8 mouse cellular contexts compared by ENCODE assay signal in the genomic region with DNA sequence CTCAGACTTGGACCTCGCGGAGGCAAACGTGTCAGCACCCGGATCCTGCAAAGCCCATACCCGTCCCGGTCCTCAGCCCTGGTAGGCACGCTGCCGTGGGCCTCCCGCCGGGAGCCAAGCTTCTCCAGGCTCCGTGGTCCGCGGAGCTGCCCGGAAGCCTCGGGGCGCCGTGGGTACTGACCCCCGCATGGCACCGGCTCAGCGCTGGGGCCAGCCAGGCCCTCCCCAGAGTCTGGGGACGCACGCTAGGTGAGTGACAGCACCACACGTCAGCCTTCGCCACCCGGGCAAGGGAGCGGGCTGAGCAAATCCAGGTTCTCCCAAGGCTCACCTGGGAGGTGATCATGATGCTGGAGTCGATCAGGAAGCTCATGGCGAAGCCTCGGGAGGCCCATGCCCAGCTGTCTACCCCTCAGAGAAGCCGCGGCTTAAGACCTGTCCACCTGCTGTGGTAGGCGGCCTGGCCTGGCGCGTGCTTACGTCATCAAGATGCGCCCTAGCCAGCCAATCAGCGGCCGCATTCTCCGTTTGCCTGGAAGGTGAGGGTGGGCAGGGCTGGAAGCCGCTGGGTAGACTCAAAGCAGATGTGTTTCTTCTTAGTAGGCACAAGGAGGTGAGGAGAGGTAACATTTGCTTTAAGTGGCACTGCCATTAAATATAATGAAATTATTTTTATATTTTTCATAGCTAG. TPM values are rescaled to one million over a fixed set of nuclear protein-coding genes. Genes with fewer than 3 reads are reported as not detected.
DNase-seq lines count a peak whose midpoint lies in the region; ATAC-seq and TF ChIP-seq lines count a peak whose summit lies in the region.

A gene (minus strand): TSS at position 496 of the 691 bp plus-strand sequence.

- under 1% methylated on average over 40 of the region's 40 CpGs for WGBS in forebrain, embryonic 10.5 days
- WGBS in heart, embryonic 15.5 days: 0% methylated on average over 40 of the region's 40 CpGs
- WGBS in liver, embryonic 14.5 days (ENCODE audit: insufficient replicate concordance): under 1% methylated on average over 40 of the region's 40 CpGs
- under 1% methylated on average over 40 of the region's 40 CpGs for WGBS in neural tube, embryonic 11.5 days
- under 1% methylated on average over 40 of the region's 40 CpGs for WGBS in stomach, postnatal 0 days

- peak within 1 kb of the TSS; percentile 99 for H3K4me3 ChIP-seq in forebrain, embryonic 10.5 days
- H3K4me3 ChIP-seq in heart, embryonic 15.5 days: peak within 1 kb of the TSS; percentile 87
- H3K4me3 ChIP-seq in liver, embryonic 14.5 days (ENCODE audit: insufficient read depth in 1 of 2, low read depth in 2 of 2, low read length in 2 of 2): peak within 1 kb of the TSS; percentile 84 to 97
- H3K4me3 ChIP-seq in neural tube, embryonic 11.5 days (ENCODE audit: low read depth, low read length): peak within 1 kb of the TSS; percentile 92
- H3K4me3 ChIP-seq in stomach, postnatal 0 days (ENCODE audit: low read depth, low read length): peak within 1 kb of the TSS; percentile 94

- H3K36me3 ChIP-seq in forebrain, embryonic 10.5 days (replicated peaks): no peaks in the 10 kb centered on the region; the same call in 1 of the 2 replicates
- no peaks in the 10 kb centered on the region for H3K36me3 ChIP-seq in heart, embryonic 15.5 days
- H3K36me3 ChIP-seq in liver, embryonic 14.5 days (replicated peaks; ENCODE audit: control insufficient read depth, insufficient read depth, low read depth): no peaks in the 10 kb centered on the region
- H3K36me3 ChIP-seq in neural tube, embryonic 11.5 days (ENCODE audit: control insufficient read depth, insufficient read depth, low read length): no peaks in the 10 kb centered on the region
- no peaks in the 10 kb centered on the region for H3K36me3 ChIP-seq in stomach, postnatal 0 days (ENCODE audit: control insufficient read depth, insufficient read depth, low read length)

- peaks cover 19% of the 10 kb centered on the region for H3K27me3 ChIP-seq in forebrain, embryonic 10.5 days (ENCODE audit: poor library complexity, severe bottlenecking)
- H3K27me3 ChIP-seq in heart, embryonic 15.5 days: peaks cover 13% of the 10 kb centered on the region
- no peaks in the 10 kb centered on the region; the same call in 1 of the 2 replicates for H3K27me3 ChIP-seq in liver, embryonic 14.5 days (ENCODE audit: control insufficient read depth, insufficient read depth, low read length)
- H3K27me3 ChIP-seq in neural tube, embryonic 11.5 days (ENCODE audit: control insufficient read depth, insufficient read depth, low read length): no peaks in the 10 kb centered on the region
- no peaks in the 10 kb centered on the region for H3K27me3 ChIP-seq in stomach, postnatal 0 days (ENCODE audit: control insufficient read depth, insufficient read depth, low read length)

- peak; percentile 90 to 94 for DNase-seq in CD8-positive naive resting alpha-beta T cell, adult 2 months (ENCODE audit: low read depth in 2 of 2, low spot score in 2 of 2)
- peak; percentile 89 for DNase-seq in c-Kit-positive CD71-negative TER-119-negative erythroid progenitor cells, embryonic 14.5 days (ENCODE audit: low read depth)
- peak; percentile 95 for DNase-seq in forebrain, embryonic 10.5 days (ENCODE audit: extremely low spot score, low spot score)
- peak; percentile 95 to 98 for DNase-seq in kidney, postnatal 25 days
- DNase-seq in liver, embryonic 14.5 days (ENCODE audit: low read depth in 3 of 3, low spot score in 3 of 3): peak; percentile 86
- DNase-seq in neural tube, embryonic 11.5 days (ENCODE audit: low spot score): peak; percentile 91
- peak; percentile 96 for DNase-seq in stomach, postnatal 0 days (ENCODE audit: low spot score)

- peak within 1 kb of the TSS; percentile 85 for H3K9ac ChIP-seq in heart, embryonic 15.5 days
- H3K9ac ChIP-seq in liver, embryonic 14.5 days (replicated peaks): peak within 1 kb of the TSS; percentile 73
- H3K9ac ChIP-seq in neural tube, embryonic 11.5 days (ENCODE audit: low read length): peak within 1 kb of the TSS; percentile 87
- peak within 1 kb of the TSS; percentile 93 for H3K9ac ChIP-seq in stomach, postnatal 0 days (ENCODE audit: low read length)

- TF ChIP-seq EP300 in liver, embryonic 14.5 days (IDR thresholded peaks at IDR 0.05; ENCODE audit: low read depth): no peak
- TF ChIP-seq EP300 in stomach, postnatal 0 days (optimal IDR thresholded peaks at IDR 0.05): no peak

- H3K9me3 ChIP-seq in forebrain, embryonic 10.5 days: no peaks in the 10 kb centered on the region
- no peaks in the 10 kb centered on the region for H3K9me3 ChIP-seq in heart, embryonic 15.5 days (replicated peaks)
- no peaks in the 10 kb centered on the region for H3K9me3 ChIP-seq in liver, embryonic 14.5 days (ENCODE audit: control insufficient read depth, low read length)
- H3K9me3 ChIP-seq in neural tube, embryonic 11.5 days (ENCODE audit: control insufficient read depth, low read length): no peaks in the 10 kb centered on the region
- H3K9me3 ChIP-seq in stomach, postnatal 0 days (ENCODE audit: control insufficient read depth, low read length): no peaks in the 10 kb centered on the region

- peaks cover 15% of the 10 kb centered on the region for H3K4me1 ChIP-seq in forebrain, embryonic 10.5 days
- peaks cover 9% of the 10 kb centered on the region for H3K4me1 ChIP-seq in heart, embryonic 15.5 days (replicated peaks)
- H3K4me1 ChIP-seq in liver, embryonic 14.5 days (replicated peaks; ENCODE audit: control insufficient read depth in 2 of 2, insufficient read depth in 2 of 2, low read length in 1 of 2): peaks cover 5 to 16% of the 10 kb centered on the region in 2 experiments
- peaks cover 4% of the 10 kb centered on the region for H3K4me1 ChIP-seq in neural tube, embryonic 11.5 days (ENCODE audit: control insufficient read depth, insufficient read depth, low read length)
- H3K4me1 ChIP-seq in stomach, postnatal 0 days (replicated peaks; ENCODE audit: control insufficient read depth, insufficient read depth): no peaks in the 10 kb centered on the region

- TF ChIP-seq CTCF in liver, embryonic 14.5 days (IDR thresholded peaks at IDR 0.05; ENCODE audit: low read depth): no peak
- TF ChIP-seq CTCF in stomach, postnatal 0 days (IDR thresholded peaks at IDR 0.05; ENCODE audit: low read depth): no peak

- H3K27ac ChIP-seq in forebrain, embryonic 10.5 days: peak within 1 kb of the TSS; percentile 88
- H3K27ac ChIP-seq in heart, embryonic 15.5 days: peak within 1 kb of the TSS; percentile 24; the same call in 1 of the 2 replicates
- no peak within 1 kb of the TSS; the same call in 1 of the 2 replicates for H3K27ac ChIP-seq in liver, embryonic 14.5 days
- H3K27ac ChIP-seq in neural tube, embryonic 11.5 days (ENCODE audit: low read depth, low read length): no peak within 1 kb of the TSS
- H3K27ac ChIP-seq in stomach, postnatal 0 days (replicated peaks): peak within 1 kb of the TSS; percentile 61

- H3K4me2 ChIP-seq in heart, embryonic 15.5 days: peak within 1 kb of the TSS; percentile 85
- peak within 1 kb of the TSS; percentile 85 for H3K4me2 ChIP-seq in liver, embryonic 14.5 days (ENCODE audit: low read depth)
- H3K4me2 ChIP-seq in neural tube, embryonic 11.5 days (ENCODE audit: low read depth): peak within 1 kb of the TSS; percentile 90
- H3K4me2 ChIP-seq in stomach, postnatal 0 days (replicated peaks; ENCODE audit: low read depth): peak within 1 kb of the TSS; percentile 98

- ATAC-seq in heart, embryonic 15.5 days (replicated peaks; ENCODE audit: insufficient number of reproducible peaks, insufficient read depth, low FRiP score, low read depth): peak; percentile 95
- ATAC-seq in liver, embryonic 14.5 days (ENCODE audit: insufficient read depth): peak; percentile 99
- peak; percentile 96 for ATAC-seq in neural tube, embryonic 11.5 days (ENCODE audit: insufficient read depth, low FRiP score, low TSS enrichment)
- ATAC-seq in stomach, postnatal 0 days (ENCODE audit: low FRiP score, low TSS enrichment): peak; percentile 97

RNA-seq across cellular contexts. Expression of the gene that starts here (rescaled TPM):
- 36.0 and 40.2 TPM in 2 replicates for polyA plus RNA-seq in forebrain, embryonic 10.5 days (2016; fragmentation: Nextera tagmentation; extraction: Ambion mirVana)
- polyA plus RNA-seq in heart, embryonic 15.5 days (2015; fragmentation: Nextera tagmentation; extraction: Ambion mirVana): 24.6 and 28.6 TPM in 2 replicates
- polyA plus RNA-seq in liver, embryonic 14.5 days (2012; rRNA removed): 4.6 and 4.9 TPM in 2 replicates
- 22.9 and 24.7 TPM in 2 replicates for polyA plus RNA-seq in liver, embryonic 14.5 days (2014; fragmentation: Nextera tagmentation; extraction: Ambion mirVana)
- polyA plus RNA-seq in neural tube, embryonic 11.5 days (2014; fragmentation: Nextera tagmentation; extraction: Ambion mirVana): 34.1 and 35.9 TPM in 2 replicates
- polyA plus RNA-seq in stomach, postnatal 0 days (2015; fragmentation: Nextera tagmentation; extraction: Ambion mirVana): 26.8 and 28.5 TPM in 2 replicates

Comparison
In these comparisons a context has a peak if more than half of its experiments do, and no peak if none do; other contexts are left out.
1. H3K27ac ChIP-seq: peak in forebrain, embryonic 10.5 days (single experiment), heart, embryonic 15.5 days (single experiment) and stomach, postnatal 0 days (single experiment); none in liver, embryonic 14.5 days (single experiment) and neural tube, embryonic 11.5 days (single experiment).
2. Peak in every context shown above with its lines, with median percentiles within 50 percentile points of each other: DNase-seq, H3K4me3 ChIP-seq, ATAC-seq, H3K4me2 ChIP-seq and H3K9ac ChIP-seq.